Mouse (Mus musculus) naive thymus-derived CD4-positive, alpha-beta T cell, adult 5 months (primary cell): ENCODE measurements around the gene Naalad2. TPM values are rescaled to one million over a fixed set of nuclear protein-coding genes. Genes with fewer than 3 reads are reported as not detected.

Experiments
- polyA plus RNA-seq: library from polyadenylated mRNA; unstranded; fragments of 100-300 nt; shearing (Covaris generic); gene quantifications from one replicate; pipeline ENCODE4 v1.2.1, GENCODE M21; 2017

The Naalad2 gene
- polyA plus RNA-seq, result 0.20 TPM

GRCm38 (mm10) chr9:18402895-18403294 is at the start of gene Naalad2:
Gene Naalad2 (minus strand): TSS chr9:18402995.

GRCm38 (mm10) chr9:18430354-18430753 is 27.6 kb upstream of the Naalad2 start, which contains the start of gene Mbd3l2:
Gene Mbd3l2 (plus strand): TSS chr9:18430654.

GRCm38 (mm10) chr9:18404118-18404517 is 1.3 kb upstream of the Naalad2 start, which contains the start of gene Ubtfl1:
Gene Ubtfl1 (plus strand): TSS chr9:18404418.

GRCm38 (mm10) chr9:18291571-18292429 is 111.0 kb downstream of the Naalad2 start, which contains the start of gene Chordc1:
Gene Chordc1 (plus strand): TSS chr9:18292125.

Other genes starting within 250 kb of the Naalad2 start
- 138 TPM for gene Chordc1, start 110.9 kb downstream of the Naalad2 start, polyA plus RNA-seq
- gene Ubtfl1, start 1.4 kb upstream of the Naalad2 start, polyA plus RNA-seq, result 0.30 TPM
- not detected for gene Mbd3l2, start 27.7 kb upstream of the Naalad2 start, polyA plus RNA-seq
- gene Zfp558, start 75.3 kb upstream of the Naalad2 start, polyA plus RNA-seq, result 1.2 TPM
- gene Mbd3l1, start 75.4 kb upstream of the Naalad2 start, polyA plus RNA-seq, result not detected